Mouse (Mus musculus) cortical plate, adult 2 months (tissue): Measurements from ENCODE around the gene Mgll. TPM values are rescaled to one million over a fixed set of nuclear protein-coding genes. Genes with fewer than 3 reads are reported as not detected.

Experiments used
- H3K27ac ChIP-seq: fragments of 200-500 bp; 2 replicates; pipeline ENCODE4 v1.5.1; 2012; ENCODE audit warnings: low read length, control low read depth, inconsistent platforms; ENCODE audit not compliant: insufficient read depth
- H3K4me1 ChIP-seq: fragments of 200-500 bp; 2 replicates; pipeline ENCODE4 v1.6.1; 2011; ENCODE audit warnings: low read length; ENCODE audit not compliant: control insufficient read depth, insufficient read depth
- H3K4me3 ChIP-seq: fragments of 200-500 bp; 2 replicates; pipeline ENCODE4 v1.5.1; 2011; ENCODE audit warnings: mild to moderate bottlenecking, low read length, control low read depth; ENCODE audit not compliant: insufficient read depth
- CTCF ChIP-seq: fragments of 200-500 bp; IDR thresholded peaks from 2 replicates; pipeline ENCODE4 v1.5.1; 2011; ENCODE audit warnings: mild to moderate bottlenecking, control low read depth, low read length; ENCODE audit not compliant: insufficient read depth; ENCODE audit errors: extremely low read depth
- POLR2A ChIP-seq: fragments of 200-500 bp; IDR thresholded peaks from 2 replicates; pipeline ENCODE4 v1.6.1; 2011; ENCODE audit warnings: mild to moderate bottlenecking, low read length, control low read depth; ENCODE audit not compliant: insufficient read depth; ENCODE audit errors: extremely low read depth
- polyA plus RNA-seq: library from polyadenylated mRNA; depleted of rRNA; stranded (reverse); fragments of >200 nt; gene quantifications from 2 replicates; pipeline ENCODE4 v1.2.3, GENCODE M21; 2012

Mgll gene
- polyA plus RNA-seq, 1 experiment, result 220 TPM

- no peak overlapping the region for H3K27ac ChIP-seq
- peaks cover 31% of the 10 kb centered on the region for H3K4me1 ChIP-seq
- TF ChIP-seq CTCF, result no peak
- TF ChIP-seq POLR2A, result no peak
- H3K4me3 ChIP-seq, result no peak overlapping the region
Measured at GRCm38 (mm10) chr6:88756992-88757391, 32.8 kb downstream of the Mgll start.

- TF ChIP-seq POLR2A, result no peak
- TF ChIP-seq CTCF, result no peak
- peaks cover 30% of the 10 kb centered on the region for H3K4me1 ChIP-seq
Measured at GRCm38 (mm10) chr6:88758074-88758473, 33.9 kb downstream of the Mgll start.

GRCm38 (mm10) chr6:88758568-88759522, 34.6 kb downstream of the Mgll start:
- peaks cover 30% of the 10 kb centered on the region for H3K4me1 ChIP-seq
- H3K4me3 ChIP-seq, result no peak overlapping the region
- no peak for TF ChIP-seq CTCF
- TF ChIP-seq POLR2A, result no peak
- H3K27ac ChIP-seq, result peak overlapping the region; percentile 10; the same call in 1 of the 2 replicates

More at GRCm38 (mm10) chr6:88758074-88758473, 33.9 kb downstream of the Mgll start:
- Histone ChIP-seq H3K27ac (no peak overlapping the region), H3K4me3 (no peak overlapping the region)

GRCm38 (mm10) chr6:88759793-88760453, 35.7 kb downstream of the Mgll start:
- Histone ChIP-seq H3K4me3 (no peak overlapping the region), H3K27ac (peak overlapping the region; percentile 75), H3K4me1 (peaks cover 27% of the 10 kb centered on the region)
- TF ChIP-seq CTCF, result no peak
- TF ChIP-seq POLR2A, result no peak

- H3K4me1 ChIP-seq, result peaks cover 27% of the 10 kb centered on the region
Measured at GRCm38 (mm10) chr6:88760935-88761635, 36.9 kb downstream of the Mgll start.

GRCm38 (mm10) chr6:88761684-88762439, 37.6 kb downstream of the Mgll start:
- TF ChIP-seq POLR2A, result no peak
- TF ChIP-seq CTCF, result no peak
- no peak overlapping the region; the same call in 1 of the 2 replicates for H3K27ac ChIP-seq

More at GRCm38 (mm10) chr6:88760935-88761635, 36.9 kb downstream of the Mgll start:
- H3K4me3 ChIP-seq, result no peak overlapping the region
- 0 out of 2 replicates have a peak, but pooled peaks have one; percentile 1 for TF ChIP-seq CTCF
- TF ChIP-seq POLR2A, result no peak
- 0 out of 2 replicates have a peak overlapping the region, but pooled peaks have one; percentile 7 for H3K27ac ChIP-seq

GRCm38 (mm10) chr6:88762440-88763196, 38.4 kb downstream of the Mgll start:
- Histone ChIP-seq H3K4me1 (peaks cover 24% of the 10 kb centered on the region), H3K27ac (no peak overlapping the region; the same call in 1 of the 2 replicates), H3K4me3 (no peak overlapping the region)
- no peak for TF ChIP-seq POLR2A
- TF ChIP-seq CTCF, result no peak

More at GRCm38 (mm10) chr6:88761684-88762439, 37.6 kb downstream of the Mgll start:
- Histone ChIP-seq H3K4me3 (no peak overlapping the region), H3K4me1 (peaks cover 24% of the 10 kb centered on the region)

GRCm38 (mm10) chr6:88763518-88764077, 39.4 kb downstream of the Mgll start:
- no peak overlapping the region for H3K27ac ChIP-seq
- peaks cover 23% of the 10 kb centered on the region for H3K4me1 ChIP-seq
- TF ChIP-seq POLR2A (no peak), CTCF (no peak)
- no peak overlapping the region for H3K4me3 ChIP-seq
